Mouse (Mus musculus): Measurements from ENCODE around the gene Serping1.
"Not testable (repeated sequence)": the region's sequence is repeated elsewhere in the genome, so short reads cannot be mapped to it uniquely, and the experiment has no call there.

Gene Serping1

GRCm38 (mm10) chr2:84775241-84775640 is at the start of gene Serping1:
Serping1 (minus strand) TSS chr2:84775444.
- DNase-seq (ENCODE audit: low spot score in 2 of 2): no peak

DNA sequence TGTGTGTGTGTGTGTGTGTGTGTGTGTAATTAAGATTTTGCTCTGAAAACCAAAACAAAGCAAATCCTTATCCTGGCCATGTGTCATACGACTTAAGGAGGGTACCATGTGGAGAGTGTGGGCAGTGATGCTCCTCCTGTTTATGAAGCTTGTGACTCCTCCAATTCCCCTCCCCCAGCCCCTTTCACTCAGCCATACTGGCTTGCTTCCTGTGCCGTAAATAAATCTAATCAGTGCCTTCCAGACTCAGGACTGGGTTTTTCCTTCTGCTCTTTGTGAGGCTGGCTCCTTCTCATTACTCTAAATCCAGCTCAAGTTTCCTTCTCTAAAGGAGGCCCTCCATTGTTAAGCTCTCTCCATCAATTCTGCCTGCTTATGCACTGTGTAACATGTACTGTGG is 48.0 kb upstream of the Serping1 start:
- no peak for DNase-seq (ENCODE audit: low spot score in 2 of 2)

DNA sequence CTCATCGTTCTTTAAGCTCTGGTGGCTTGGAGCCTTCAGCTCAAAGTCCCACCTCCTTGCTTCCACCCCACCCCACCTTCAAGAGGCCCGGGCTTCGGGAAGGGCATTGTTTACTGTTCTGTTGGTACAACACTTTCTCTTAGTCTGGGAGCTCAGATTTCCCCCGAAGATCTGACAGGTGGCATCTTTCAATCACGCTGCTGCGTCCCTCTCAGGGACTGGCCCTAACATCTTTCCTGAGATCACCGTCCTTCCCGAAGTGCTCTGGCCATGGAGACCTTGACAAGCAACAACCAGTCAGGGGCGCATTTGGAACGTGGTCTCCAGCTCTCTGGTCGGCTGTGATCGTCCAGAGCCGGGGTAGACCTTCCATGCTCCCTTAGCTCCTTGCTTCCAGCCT is 47.3 kb upstream of the Serping1 start, which contains the start of gene Smtnl1:
Smtnl1 (minus strand) TSS at position 101 of the 400 bp plus-strand sequence.
- DNase-seq (ENCODE audit: low spot score in 2 of 2): no peak

DNA sequence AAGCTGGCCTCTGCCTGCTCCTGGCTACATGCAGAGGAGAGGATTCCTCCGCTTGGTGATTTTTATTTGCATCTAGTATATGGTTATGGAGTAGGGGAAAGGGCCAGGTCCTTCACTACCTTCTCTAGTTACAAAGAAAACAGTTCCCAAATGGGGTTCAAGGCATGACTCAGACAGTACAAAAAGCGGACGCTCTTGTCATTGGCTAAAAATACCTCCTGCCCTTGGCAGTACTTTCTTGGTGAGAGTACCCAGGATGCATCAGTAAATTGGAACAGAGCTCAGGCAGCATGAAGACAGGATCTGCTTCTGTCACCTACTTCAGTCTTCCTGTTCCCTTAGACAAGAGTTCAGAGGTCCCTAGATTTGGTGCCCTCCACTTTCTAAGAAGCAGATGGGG is 44.6 kb upstream of the Serping1 start:
- DNase-seq (ENCODE audit: low spot score in 2 of 2): no peak

- no peak for DNase-seq (ENCODE audit: low spot score in 2 of 2)
Measured at GRCm38 (mm10) chr2:84812676-84813075, 37.4 kb upstream of the Serping1 start.

GRCm38 (mm10) chr2:84811880-84812279 is 36.6 kb upstream of the Serping1 start:
- no peak for DNase-seq (ENCODE audit: low spot score in 2 of 2)

DNA sequence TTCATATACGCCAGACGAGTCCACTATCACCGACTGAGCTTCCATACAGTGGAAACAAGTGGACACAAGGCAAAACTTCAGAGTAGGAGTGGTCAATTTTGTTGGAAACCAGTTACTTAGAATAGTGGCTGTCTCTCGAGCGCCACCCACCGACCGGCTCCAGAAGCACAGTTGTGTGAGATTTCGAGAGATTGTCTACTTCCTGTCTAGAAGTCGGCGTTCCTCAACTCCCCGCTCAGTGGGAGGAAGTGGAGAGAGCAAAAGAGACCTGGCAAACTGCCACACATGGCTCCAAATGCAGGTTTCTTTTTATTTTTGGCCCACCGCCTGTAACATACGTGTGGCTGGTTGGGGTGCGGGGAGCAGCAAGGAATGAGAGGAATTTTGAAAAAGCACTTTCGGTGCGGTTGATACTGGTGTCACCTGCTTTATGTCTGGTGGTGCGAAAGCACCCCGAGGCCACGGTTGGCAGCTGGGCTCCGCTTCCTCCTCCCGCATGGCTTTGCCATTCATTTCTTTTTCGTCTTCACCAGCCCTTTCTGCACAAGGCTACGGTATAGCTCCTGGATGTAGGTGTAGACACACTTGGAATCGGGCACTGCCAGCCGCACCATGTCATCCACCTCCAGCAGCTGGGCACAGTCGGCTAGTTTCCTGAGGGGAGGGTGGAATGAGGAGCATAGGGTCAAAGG is 35.8 kb upstream of the Serping1 start:
- DNase-seq (ENCODE audit: low spot score in 2 of 2): peak; percentile 75 to 85

DNA sequence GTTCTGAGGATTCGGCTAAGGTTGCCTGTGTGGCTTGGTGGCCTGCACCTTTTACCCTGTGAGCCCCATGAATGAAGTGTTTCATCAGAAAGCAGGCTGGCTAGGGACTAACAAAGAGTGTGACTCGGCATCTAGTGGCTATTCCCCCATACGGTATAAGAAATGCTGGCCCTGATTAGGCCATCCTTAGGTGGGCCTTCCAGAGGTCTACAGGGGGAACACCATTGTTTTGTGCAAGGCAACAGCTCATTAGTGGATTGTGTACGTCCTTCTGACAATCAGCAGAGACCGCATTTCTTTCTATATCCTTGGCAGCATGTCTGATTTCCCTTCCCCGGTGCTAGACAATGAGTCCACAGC is 35.3 kb upstream of the Serping1 start:
- no peak for DNase-seq (ENCODE audit: low spot score in 2 of 2)

- no peak for DNase-seq (ENCODE audit: low spot score in 2 of 2)
Measured at GRCm38 (mm10) chr2:84809330-84809729, 34.1 kb upstream of the Serping1 start.

DNA sequence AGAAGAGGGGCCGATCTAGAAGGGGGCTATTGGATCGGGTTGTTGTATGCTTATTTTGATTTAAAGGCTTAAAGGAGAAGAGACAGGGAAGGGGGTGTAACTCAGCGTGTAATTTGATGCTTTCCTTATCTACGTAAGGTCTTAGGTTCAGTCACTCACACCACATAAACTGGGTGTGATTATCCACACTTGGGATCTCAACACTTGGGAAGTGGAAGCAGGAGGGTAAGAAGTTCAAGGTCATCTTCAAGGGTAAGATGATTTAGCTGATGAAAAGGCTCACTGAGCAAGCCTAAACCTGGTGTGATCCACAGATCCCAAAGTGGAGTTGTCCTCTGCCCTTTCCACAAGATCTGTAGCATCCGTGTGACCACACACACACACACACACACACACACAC is 31.3 kb upstream of the Serping1 start:
- DNase-seq (ENCODE audit: low spot score in 2 of 2): no peak

GRCm38 (mm10) chr2:84803963-84804362 is 28.7 kb upstream of the Serping1 start:
- DNase-seq (ENCODE audit: low spot score in 2 of 2): no peak

DNA sequence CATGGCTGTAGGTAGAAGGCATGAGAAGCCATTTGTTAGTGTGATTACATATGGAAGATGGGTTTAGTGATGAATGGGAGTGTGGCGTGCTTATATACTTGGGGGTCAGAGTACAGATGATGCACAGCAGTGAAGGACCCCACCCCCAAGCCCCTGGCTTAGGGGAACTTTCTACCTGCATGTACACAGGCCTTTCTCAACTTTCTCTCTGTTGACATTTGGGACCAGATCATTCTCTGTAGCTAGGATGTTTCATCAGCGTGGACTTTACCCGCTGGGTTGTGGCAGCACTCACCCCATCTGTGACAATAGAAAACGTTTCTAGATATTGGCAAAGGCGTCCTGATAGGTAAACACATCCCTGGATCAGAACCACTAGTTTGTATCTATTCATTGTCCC is 26.0 kb upstream of the Serping1 start:
- DNase-seq (ENCODE audit: low spot score in 2 of 2): not testable (repeated sequence)

GRCm38 (mm10) chr2:84800304-84800703 is 25.1 kb upstream of the Serping1 start:
- DNase-seq (ENCODE audit: low spot score in 2 of 2): no peak

DNA sequence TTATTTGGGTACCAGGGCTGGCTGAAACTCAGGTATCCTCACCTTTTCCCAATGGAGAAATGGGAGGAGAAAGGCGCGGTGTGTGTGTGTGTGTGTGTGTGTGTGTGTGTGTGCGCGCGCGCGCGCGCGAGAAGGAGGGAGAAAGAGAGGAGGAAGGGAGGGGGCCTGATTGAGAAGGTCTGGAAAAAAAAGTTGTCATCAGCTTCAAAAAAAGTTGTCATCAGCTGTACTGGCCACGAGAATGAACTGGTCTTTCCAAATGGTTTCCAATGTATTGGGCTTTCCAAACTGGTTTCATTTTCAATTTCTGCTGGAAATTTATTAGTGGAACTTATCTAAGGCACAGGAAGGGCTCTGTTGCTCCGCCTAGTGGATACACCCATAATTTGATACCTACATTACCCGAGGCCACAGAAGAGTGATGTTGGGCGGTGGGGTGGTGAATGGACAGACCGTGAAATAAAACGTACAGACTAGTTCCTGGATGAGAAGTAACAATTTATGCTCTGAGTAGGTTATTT is 23.9 kb upstream of the Serping1 start:
- DNase-seq (ENCODE audit: low spot score in 2 of 2): peak in 1 of 2 experiments; percentile 43

GRCm38 (mm10) chr2:84798493-84798921 is 23.3 kb upstream of the Serping1 start, which contains the start of gene Ube2l6:
Ube2l6 (plus strand) TSS chr2:84798828.
- peak; percentile 61 to 63 for DNase-seq (ENCODE audit: low spot score in 2 of 2)

DNA sequence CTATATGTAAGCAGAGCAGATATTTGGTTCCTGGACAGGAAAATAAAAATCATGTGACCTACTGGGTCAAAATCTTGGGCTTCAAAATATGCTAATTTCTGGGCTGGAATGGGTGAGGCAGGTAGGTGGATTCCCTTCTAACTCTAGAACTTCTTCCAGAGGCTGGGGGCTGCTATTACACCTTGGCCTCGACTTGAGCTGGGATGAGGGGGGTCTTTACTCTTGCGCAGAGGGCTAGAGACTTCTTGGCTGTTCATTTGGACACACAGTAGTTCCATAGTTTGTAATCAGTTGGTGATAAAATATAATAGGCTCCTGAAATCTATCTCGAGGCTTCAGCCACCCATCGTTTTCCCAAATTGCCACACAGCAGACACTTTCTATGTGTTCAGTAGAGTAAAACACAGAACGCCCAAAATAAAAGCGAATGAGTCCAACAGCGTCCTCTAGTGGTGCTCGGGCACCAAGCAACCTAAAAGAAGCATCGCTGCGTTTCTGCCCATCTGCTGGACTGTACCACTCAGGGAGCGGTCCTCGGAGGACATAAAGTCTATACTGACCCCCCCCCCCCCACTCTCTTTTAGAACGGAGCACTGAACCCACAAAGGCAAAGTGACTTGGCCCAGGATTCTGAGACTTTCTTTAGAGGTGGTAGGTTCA is 22.7 kb upstream of the Serping1 start:
- DNase-seq (ENCODE audit: low spot score in 2 of 2): peak; percentile 69 to 78

GRCm38 (mm10) chr2:84793871-84794270 is 18.6 kb upstream of the Serping1 start:
- no peak for DNase-seq (ENCODE audit: low spot score in 2 of 2)

DNA sequence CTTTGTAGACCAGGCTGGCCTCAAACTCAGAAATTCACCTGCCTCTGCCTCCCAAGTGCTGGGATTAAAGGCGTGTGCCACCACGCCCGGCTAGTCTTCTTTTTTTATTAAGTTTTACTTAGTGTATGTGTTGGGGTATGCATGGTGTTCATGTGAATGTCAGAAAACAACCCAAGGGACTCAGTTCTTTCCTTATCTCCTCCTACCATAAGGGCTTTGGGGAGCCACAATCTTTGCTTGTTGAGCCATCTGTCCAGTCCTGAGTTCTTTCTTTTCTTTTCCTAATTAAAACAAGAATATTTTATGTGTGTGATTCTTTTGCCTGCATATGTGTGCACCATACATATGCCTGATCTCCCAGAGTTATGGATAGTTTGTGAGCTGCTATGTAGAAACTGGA is 17.9 kb upstream of the Serping1 start:
- DNase-seq (ENCODE audit: low spot score in 2 of 2): no peak

DNA sequence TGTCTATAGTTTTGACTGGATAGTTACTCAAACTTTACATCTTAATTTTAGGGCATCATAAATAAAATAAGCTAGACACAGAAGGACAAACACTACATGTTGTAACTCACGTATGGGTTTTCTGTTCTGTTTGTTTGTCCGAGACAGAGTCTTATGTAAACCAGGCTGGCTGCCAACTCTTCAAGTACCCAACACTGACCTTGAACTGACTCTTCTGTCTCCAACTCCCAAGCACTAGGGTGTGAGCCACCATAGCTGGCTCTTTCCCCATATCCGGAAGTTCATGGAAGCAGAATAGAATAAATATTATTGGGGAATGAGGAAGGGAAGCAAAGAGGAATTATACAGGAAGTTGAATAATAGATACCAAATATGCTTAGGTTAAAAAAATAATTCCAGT is 17.3 kb upstream of the Serping1 start:
- DNase-seq (ENCODE audit: low spot score in 2 of 2): no peak

GRCm38 (mm10) chr2:84790418-84790817 is 15.2 kb upstream of the Serping1 start:
- no peak for DNase-seq (ENCODE audit: low spot score in 2 of 2)

DNA sequence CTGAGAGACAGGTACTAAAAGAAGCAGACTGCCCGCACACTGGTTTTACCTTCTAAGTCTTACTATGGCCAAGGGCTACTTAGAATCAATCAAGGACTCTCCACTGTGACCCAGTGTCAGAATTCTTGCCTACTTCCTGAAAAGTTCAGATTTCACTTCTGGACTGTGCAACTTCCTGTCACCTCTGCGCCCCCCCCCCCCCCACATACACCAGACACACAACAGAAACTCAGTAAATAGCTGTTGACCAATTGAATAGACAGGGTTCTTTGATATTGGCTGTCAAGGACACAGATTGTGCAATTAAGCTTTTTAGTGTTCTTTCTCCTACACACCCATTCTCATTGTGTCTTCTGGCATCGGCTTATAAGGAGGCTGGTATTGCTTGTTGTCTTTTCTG is 13.1 kb upstream of the Serping1 start:
- no peak for DNase-seq (ENCODE audit: low spot score in 2 of 2)

DNA sequence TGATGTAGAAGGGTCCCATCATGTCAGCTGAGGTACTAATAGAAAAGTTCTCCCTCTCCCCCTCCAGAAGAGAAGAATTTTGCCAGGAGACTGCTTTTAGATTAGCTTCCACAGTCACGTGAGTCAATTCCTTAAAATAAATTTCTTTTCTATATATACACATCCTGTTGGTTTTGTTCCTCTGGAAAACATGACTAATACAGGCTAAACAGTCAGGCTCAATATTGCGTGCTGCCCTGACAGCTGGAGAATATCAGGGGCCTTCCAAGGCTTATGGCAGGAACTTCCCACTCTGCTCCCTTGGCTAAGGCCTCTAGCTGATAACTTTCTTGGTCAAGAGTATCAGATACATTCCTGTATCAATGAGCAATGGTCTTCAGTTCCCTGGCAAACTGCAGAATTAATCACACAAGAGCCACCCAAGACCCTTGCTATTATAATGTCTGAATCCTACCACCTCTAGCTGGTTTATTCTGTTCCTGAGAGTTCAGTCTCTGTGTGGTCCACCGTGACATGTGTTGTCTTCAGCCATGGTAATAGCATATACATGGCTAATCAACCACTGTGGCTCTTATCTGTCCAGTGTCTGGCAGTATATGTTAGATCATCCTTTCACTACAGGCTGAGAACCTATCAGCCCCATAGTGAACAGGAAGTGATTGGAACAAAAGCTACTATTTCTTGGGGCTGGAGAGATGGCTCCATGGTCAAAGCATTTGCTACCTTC is 8.8 kb upstream of the Serping1 start:
- no peak for DNase-seq (ENCODE audit: low spot score in 2 of 2)
